Mouse (Mus musculus): ENCODE results near the gene Gsk3a.
A peak's percentile ranks its signal among the peaks of the same experiment; 100 is the strongest.

Gsk3a gene

DNA sequence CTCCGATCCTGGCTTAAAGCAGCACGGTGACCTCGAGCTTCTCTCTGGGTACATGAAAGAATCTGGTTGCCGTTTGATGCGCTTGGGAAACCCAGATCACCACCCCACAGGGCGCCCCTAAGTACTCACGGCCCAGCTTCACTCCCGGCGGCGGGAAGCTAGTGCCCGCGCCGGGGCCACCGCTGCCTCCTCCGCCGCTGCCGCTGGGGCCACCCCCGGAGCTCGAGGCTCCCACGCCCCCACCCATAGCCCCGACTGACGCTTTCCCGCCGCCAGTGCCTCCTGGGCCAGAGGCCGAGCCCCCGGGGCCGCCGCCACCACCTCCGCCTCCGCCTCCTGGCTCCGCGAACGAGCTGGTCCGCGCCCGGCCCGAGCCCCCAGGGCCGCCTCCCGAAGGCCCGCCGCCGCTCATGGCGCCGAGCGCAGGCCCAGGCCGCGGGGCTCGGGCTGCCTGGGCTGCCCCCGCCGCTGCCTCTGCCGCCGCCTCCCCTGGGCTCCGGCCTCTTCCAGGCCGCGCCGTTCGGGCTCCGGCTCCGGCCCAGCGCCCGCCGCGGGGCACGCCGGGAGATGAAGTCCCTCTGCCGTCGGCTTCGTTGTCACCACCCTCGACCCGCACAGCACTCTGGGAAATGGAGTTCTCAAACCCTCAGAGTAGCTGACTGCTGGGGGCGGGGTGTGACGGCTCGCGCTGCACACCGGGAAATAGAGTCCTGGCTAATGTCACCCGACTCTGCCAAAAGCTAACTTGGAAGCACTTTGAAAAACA lies at the start of gene Gsk3a:
Gene Gsk3a, minus strand, starts transcription at position 603 of the 766 bp plus-strand sequence.
- DNase-seq, result peak; percentile 99

DNA sequence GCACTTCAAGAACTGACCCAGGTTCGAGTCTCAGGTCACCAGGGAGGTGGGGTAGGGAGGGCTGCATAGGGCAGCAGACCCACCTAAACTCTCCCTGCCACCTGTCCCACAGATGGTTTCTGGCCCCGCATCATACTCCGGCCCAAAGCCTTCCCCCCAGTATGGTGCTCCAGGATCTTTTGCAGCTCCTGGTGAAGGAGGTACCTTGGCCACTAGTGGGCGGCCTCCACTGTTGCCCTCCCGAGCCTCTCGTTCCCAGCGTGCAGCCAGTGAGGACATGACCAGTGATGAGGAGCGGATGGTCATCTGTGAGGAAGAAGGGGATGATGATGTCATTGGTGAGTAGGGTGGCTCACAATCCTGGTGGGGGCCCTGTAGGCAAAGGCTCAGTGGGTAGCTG lies 49.3 kb upstream of the Gsk3a start:
- DNase-seq, result peak; percentile 17

DNA sequence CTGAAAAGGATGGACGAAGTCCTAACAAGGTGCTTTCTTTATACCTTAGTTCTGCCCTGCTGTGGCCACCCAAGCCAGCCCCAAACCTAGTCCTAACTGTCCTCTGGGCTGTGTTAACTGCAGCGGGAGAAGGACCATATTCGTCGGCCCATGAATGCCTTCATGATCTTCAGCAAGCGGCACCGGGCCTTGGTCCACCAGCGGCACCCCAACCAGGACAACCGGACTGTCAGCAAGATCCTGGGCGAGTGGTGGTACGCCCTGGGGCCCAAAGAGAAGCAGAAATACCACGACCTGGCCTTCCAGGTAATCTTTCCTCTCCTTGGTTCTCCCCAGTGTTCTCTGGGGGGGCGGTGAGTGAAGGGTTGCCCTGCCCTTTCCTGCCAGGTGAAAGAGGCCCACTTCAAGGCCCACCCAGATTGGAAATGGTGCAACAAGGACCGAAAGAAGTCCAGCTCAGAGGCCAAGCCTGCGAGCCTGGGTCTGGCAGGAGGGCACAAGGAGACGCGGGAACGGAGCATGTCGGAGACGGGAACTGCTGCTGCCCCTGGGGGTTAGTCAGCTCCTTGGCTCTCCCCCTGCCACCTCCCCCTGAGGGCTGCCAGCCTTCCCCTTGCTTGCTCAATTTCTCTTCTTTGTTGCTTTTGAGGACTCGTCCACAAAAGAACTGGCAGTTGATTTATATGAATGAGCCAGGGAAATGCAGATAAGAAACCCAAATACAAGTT lies 48.0 kb upstream of the Gsk3a start:
- DNase-seq, result no peak

- peak; percentile 47 for DNase-seq
These were observed 47.1 kb upstream of the Gsk3a start for GRCm38 (mm10) chr7:25284766-25285165.

- peak; percentile 3 for DNase-seq
These were observed 46.5 kb upstream of the Gsk3a start for GRCm38 (mm10) chr7:25284171-25284570.

- DNase-seq, result peak; percentile 29
These were observed 46.0 kb upstream of the Gsk3a start for GRCm38 (mm10) chr7:25283637-25284036.

DNA sequence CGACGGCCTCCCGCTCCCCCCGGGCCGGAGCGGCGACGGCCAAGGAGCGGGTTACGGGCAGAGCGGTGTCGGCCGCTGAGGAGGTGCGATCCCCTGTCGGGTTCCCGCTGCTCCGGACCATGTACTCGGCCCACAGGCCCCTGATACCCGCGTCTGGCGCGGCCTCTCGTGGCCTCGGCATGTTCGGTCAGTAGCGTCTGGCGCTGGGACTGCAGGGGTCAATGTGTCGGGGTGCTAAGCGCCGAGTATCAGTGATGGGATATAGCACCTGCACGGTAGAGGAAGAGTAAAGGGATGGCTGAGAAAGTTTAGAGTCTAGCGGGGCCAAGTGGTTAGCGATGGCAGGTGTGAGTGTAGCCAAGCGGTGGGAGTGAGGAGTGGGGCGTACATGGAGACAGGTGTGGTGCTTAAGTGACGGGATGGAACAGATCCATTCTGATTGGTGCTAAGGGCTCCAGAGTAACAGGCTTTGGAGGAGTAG lies 45.1 kb upstream of the Gsk3a start:
- peak; percentile 73 for DNase-seq

DNA sequence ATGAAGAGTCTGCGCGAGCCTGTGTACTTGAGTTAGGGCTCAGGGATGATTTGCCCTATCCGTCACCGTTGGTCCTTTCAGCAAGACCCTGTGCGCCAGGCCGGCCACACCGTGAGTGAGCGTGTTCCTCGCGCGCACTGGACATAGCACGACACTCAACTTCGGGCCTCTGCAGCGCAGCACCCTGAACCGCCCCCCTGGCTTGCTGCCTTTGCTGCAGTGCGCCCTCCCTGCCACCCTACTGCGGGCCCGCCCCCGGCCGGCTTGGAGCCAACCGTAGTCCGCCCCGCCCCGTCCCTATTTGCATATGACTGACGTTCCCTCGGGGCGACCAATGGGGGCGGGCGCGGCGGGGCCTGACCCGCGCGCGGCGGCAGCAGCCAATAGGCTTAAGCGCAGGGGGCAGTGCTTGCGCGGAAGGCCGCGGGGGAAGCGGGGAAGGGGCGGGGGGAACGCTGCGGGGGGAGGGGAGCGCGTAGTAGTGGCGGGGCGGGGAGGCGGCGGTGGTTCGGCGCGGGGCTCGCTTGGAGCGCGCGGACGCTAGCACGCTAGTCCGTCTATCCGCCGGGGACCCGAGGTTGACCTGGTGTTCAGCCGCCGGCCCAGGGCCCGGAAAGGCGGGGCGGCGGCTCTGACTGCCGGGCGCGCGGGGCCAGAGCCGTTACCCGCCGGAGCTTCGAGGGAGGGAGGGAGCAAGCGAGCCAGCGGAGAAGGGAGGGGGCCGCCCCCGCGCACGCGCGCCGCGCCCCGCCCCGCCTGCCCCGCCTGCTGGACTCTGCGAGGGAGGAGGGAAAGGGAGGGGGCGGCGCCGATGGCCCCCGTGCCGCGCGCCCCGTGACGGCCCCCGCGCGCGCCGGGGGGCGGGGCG lies 44.3 kb upstream of the Gsk3a start:
- peak; percentile 100 for DNase-seq

DNA sequence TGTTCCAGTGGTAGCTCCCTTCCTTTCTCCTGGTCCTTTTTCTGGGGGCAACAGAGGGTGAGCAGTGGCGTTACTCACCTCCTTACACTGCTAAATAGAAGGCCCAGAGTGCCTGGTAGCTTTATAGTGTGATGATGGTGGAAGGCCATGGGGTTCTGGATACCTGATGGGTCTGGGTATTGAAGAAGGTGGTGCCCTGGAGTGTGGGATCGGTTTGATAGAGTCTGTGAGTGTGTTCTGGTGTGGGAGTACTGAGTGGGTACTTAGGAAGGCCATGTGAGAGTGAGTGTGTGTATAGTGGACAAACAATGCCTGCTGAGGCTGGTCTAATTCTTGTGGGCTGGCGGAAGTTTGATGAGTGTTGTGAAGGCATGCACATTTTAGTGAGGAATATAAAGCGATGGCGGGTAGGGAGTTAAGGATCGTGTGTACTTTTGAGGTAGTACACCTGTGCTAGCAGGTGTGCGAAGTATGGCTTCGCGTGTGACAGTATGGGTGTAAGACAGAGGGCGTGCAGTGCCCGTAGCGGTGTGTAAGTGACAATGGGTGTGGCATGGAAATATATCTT lies 43.6 kb upstream of the Gsk3a start:
- no peak for DNase-seq

- peak; percentile 79 for DNase-seq
These were observed 42.5 kb upstream of the Gsk3a start for GRCm38 (mm10) chr7:25279861-25280791.

GRCm38 (mm10) chr7:25279076-25279860 lies 41.6 kb upstream of the Gsk3a start:
- DNase-seq, result peak; percentile 94

DNA sequence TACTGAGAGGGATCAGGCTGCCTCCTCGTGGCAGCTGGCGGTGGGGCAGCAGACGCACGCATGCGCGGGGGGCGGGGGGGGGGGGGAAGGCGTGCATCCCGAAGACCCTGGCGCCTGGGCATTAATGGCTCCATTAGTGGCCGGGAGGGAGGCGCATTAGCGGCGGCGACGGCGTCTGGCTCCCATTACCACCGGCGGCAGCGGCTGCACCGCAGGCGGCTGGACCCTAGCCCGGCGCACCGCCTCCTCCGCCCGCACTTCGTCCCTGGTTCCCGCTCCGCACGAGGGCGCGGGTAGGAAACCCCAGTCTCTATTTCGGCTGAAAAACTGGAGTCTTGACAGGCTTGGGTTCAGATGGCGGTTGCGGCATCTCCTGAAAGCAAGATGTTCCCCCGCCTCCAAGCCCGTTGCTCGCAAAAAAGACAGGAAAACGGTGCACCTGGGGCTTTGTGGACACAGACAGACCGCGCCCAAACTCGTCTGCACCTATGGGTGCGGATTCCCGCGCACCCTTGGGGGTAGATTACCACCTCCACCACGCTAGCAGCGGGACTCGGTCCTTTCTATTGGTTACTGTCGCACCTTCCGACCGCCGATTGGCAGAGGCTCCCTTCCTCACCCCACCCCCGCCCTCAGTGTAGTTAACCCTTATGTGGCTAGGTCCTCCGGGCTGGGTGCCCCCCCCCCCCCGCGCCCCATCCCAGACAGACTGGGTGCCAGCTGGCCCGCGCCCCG lies 40.9 kb upstream of the Gsk3a start:
- DNase-seq, result peak; percentile 87

DNA sequence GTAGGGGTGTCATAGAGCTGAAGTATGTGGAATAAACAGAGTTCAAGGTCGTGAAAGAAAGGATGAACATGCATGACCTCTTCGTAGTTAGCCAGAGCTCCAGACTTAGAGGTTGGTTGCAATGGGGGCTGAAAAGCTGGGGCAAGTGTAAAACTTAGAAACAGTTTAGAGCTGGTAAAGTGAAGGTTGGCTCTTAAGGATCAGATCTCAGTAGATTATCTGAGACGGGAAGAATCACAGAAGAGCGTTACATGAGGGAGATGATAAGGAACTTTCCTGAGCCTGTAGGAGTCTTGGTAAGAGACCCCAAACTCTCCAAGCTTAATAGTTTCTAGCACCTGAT lies 40.3 kb upstream of the Gsk3a start:
- DNase-seq, result no peak

DNA sequence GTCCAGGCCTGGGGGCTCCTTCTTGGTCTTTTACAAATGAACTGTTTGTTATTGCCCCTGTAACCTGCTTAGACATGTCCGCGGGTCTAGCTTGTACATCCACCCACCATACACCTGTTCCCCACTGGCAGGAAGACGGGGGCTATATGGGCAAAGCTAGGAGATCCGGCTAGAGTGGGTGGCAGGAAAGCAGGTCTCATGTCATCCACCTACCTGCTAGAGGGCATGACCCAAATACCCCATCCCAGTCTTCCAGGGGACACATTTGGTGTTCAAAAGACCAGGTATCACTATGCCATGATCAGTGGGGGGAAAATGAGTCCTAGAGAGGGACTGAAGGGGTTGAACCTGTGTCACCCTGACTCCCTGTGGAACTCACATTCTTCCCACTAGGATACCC lies 39.8 kb upstream of the Gsk3a start:
- no peak for DNase-seq

GRCm38 (mm10) chr7:25275555-25276298 lies 38.1 kb upstream of the Gsk3a start:
- DNase-seq, result peak; percentile 33

DNA sequence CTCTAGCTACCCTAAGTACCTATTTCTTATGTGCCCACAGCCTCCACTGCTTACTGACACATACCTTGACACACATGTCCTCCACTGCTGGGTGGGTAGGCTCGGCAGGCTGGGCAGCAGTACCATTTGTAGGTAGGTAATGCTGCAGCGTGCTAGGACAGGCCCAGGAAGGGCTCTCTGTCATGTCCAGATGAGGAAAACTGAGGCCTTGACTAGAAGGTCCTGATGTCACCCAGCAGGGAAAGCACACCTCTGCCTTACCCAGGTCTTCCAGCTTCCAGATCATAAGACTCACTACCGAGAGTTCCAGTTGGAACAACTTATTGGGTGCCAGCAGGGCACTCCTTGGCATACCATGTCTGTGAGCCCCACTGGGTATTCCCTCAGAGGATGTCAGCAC lies 37.3 kb upstream of the Gsk3a start:
- DNase-seq, result no peak

- peak; percentile 16 for DNase-seq
These were observed 36.9 kb upstream of the Gsk3a start for GRCm38 (mm10) chr7:25274571-25274970.

DNA sequence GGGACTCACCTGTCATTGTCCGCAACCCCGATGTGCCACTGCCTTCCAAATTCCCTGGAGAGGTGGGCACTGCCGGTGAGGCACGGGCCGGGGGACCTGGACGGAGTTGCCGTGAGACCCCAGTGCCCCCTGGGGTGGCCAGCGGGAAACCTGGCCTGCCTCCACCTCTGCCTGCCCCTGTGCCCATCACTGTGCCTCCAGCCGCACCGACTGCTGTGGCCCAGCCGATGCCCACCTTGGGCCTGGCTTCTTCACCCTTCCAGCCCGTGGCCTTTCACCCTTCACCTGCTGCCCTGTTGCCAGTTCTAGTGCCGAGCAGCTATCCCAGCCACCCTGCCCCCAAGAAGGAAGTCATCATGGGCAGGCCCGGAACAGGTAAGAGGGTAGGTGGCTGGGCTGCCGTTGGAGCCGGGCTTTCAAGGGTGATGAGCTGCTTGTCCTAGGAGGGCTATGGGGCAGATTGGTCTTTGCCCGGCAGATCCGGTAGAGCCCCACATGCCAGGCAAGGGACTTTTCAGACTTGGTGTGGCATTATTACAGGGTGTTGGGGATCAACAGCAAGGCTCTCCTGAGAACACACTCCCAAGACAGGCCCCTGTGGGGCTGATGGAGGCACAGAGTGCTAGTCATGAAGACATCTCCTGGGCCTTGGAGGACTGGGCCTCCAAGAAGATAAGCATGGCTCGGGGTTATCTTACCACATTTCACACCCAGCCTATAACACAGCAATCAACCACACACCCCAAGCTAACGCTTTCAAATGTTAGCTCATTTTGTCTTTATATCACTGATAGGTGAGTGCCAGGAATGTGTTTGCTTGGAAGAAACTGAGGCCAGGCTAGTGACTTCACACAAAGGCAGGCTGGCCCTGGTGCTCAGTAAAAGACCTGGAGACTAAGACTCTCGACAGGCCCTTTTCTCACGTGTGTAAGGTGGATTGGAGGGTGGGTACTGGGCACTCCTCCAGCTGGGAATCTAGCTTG lies 35.9 kb upstream of the Gsk3a start:
- peak; percentile 16 for DNase-seq
